Mouse (Mus musculus) stomach, embryonic 14.5 days (tissue): ENCODE data around the gene Slco3a1. TPM values are rescaled to one million over a fixed set of nuclear protein-coding genes. Genes with fewer than 3 reads are reported as not detected.

Experiments used
- ATAC-seq: fragments of 200-750 bp; cut with Nextera tagmentation; 2 replicates; pipeline ENCODE4 v1.8.0; 2017; ENCODE audit warnings: low read depth, moderate TSS enrichment; ENCODE audit not compliant: insufficient number of reproducible peaks, insufficient read depth, low FRiP score
- H3K27ac ChIP-seq: fragments of 300-500 bp; sonication (generic); 2 replicates; pipeline ENCODE4 v1.5.1; 2014; ENCODE audit warnings: mild to moderate bottlenecking, low read length, moderate library complexity, mixed read lengths
- H3K27me3 ChIP-seq: fragments of 300-500 bp; sonication (generic); 2 replicates; pipeline ENCODE4 v1.6.1; 2014; ENCODE audit warnings: low read length, control low read depth, mixed read lengths; ENCODE audit not compliant: control insufficient read depth, insufficient read depth
- H3K36me3 ChIP-seq: fragments of 300-500 bp; sonication (generic); 2 replicates; pipeline ENCODE4 v1.6.1; 2014; ENCODE audit warnings: mild to moderate bottlenecking, control low read depth, low read length, moderate library complexity, mixed read lengths; ENCODE audit not compliant: control insufficient read depth, insufficient read depth
- H3K4me1 ChIP-seq: fragments of 300-500 bp; sonication (generic); 2 replicates; pipeline ENCODE4 v1.6.1; 2014; ENCODE audit warnings: low read length, control low read depth, mixed read lengths; ENCODE audit not compliant: control insufficient read depth, insufficient read depth
- H3K4me2 ChIP-seq: fragments of 300-500 bp; sonication (generic); replicated peaks from 2 replicates; pipeline ENCODE4 v1.6.1; 2014; ENCODE audit warnings: low read depth, low read length, control low read depth
- H3K4me3 ChIP-seq: fragments of 300-500 bp; sonication (generic); 2 replicates; pipeline ENCODE4 v1.5.1; 2014; ENCODE audit warnings: low read depth, low read length, control low read depth
- H3K9ac ChIP-seq: fragments of 300-500 bp; sonication (generic); replicated peaks from 2 replicates; pipeline ENCODE4 v1.6.1; 2014; ENCODE audit warnings: low read depth, mild to moderate bottlenecking, control low read depth, low read length, moderate library complexity, mixed read lengths
- H3K9me3 ChIP-seq: fragments of 300-500 bp; sonication (generic); 2 replicates; pipeline ENCODE4 v1.6.1; 2016; ENCODE audit warnings: low read depth, low read length, control low read depth; ENCODE audit not compliant: control insufficient read depth
- WGBS: fragments of 180-500 bp; shearing (Covaris S2); extraction: QIAGEN DNeasy Blood & Tissue Kit; methylation state at CpG from one replicate; pipeline ENCODE4 v1.1.7; 2014; 5-methylcytosine and 5-hydroxymethylcytosine counted together
- polyA plus RNA-seq: library from polyadenylated mRNA; unstranded; fragments of >200 nt; fragmentation: Nextera tagmentation; extraction: Ambion mirVana; gene quantifications from 2 replicates; pipeline ENCODE4 v1.2.1, GENCODE M21; 2014

The Slco3a1 gene
- polyA plus RNA-seq, 1 experiment from 2014 or later = 9.1 TPM

DNA sequence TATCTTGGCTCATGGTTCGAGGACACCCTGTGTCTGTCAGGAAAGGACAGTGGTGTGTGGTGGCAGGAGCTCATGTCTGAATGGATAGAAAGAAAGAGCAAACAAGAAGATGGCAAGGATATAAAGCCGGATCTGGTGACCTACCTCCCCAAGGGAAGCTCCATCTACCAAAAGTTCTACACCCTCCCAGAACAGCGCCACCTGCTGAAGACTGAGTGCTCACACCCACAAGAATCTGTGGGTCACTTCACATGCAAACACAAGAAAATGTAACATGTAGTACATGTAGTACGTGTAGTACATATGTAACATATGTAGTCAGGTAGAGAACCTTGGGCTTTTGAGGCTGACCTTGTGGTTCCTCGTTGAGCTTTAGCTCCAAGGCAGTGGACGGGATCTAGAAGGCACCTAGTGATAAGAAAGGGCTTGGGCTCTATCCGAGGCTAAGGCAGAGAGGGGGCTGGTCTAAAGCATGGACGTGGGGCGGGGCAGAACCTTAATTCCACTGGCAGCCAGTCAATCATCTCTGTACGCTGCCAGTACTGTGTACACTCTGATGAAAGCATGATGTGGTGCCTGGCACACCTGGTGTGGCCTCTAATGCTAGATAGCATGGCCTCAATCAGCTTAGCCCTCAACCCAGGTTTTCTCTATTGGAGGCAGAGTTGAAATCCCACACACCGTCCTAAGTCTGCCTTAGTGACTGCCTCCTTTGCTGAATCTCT is 186.2 kb downstream of the Slco3a1 start:
- Histone ChIP-seq H3K4me2 (no peak overlapping the region), H3K9me3 (no peaks in the 10 kb centered on the region), H3K36me3 (no peaks in the 10 kb centered on the region), H3K9ac (no peak overlapping the region), H3K27ac (no peak overlapping the region), H3K4me3 (no peak overlapping the region), H3K27me3 (no peaks in the 10 kb centered on the region), H3K4me1 (no peaks in the 10 kb centered on the region)
- peak; percentile 46; the same call in 1 of the 2 replicates for ATAC-seq
- 79% methylated on average over 11 of the region's 11 CpGs for WGBS

DNA sequence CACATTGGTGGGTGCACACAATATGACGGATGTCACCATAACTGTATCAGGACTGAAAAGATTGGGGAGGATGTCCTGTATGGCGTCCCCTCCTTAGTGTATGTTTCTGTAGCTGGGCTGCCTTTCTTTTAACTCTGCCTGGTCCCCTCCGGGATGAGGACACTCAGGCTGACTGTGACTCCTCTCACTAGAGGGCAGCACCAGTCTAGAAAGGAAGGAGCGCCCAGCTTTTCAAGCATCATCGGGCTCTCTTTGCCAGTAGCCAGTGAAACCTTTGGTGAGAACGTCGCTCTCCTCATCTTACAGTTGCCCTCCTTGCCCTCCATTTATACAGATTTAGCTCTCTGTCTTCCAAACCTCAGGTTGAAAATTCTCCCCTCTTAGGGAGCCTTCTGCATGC is 187.2 kb downstream of the Slco3a1 start:
- ATAC-seq = no peak
- H3K9ac ChIP-seq = no peak overlapping the region
- H3K4me1 ChIP-seq = no peaks in the 10 kb centered on the region
- no peaks in the 10 kb centered on the region for H3K36me3 ChIP-seq
- no peak overlapping the region for H3K27ac ChIP-seq
- H3K27me3 ChIP-seq = no peaks in the 10 kb centered on the region
- no peak overlapping the region for H3K4me2 ChIP-seq
- H3K9me3 ChIP-seq = no peaks in the 10 kb centered on the region
- WGBS = 33% methylated on average over 7 of the region's 7 CpGs
- H3K4me3 ChIP-seq = no peak overlapping the region

DNA sequence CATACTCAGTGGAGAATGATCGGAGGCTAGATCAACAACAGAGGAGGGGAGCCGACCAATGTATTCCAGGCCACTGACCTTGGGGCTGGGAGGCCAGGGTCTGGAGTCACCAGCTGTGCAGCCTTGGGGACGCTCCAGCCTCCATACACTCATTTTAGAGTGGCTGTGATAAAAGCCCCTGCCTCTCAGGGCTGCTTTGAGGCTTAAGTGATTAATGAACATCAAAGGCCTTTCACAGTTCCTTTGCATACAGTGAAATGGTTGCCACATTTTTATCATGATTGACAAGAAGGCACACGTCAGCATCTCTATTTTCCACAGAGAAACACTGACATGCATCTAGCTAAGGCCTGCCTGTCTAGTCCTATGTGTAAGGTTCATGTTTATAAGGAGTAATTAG is 189.0 kb downstream of the Slco3a1 start:
- Histone ChIP-seq H3K4me2 (no peak overlapping the region), H3K27ac (no peak overlapping the region), H3K9me3 (no peaks in the 10 kb centered on the region), H3K27me3 (no peaks in the 10 kb centered on the region), H3K36me3 (no peaks in the 10 kb centered on the region), H3K4me1 (0 out of 2 replicates have a peak, but pooled peaks cover 3% of the 10 kb centered on the region), H3K4me3 (no peak overlapping the region), H3K9ac (no peak overlapping the region)
- WGBS = 25% methylated on average over 4 of the region's 4 CpGs
- ATAC-seq = no peak

DNA sequence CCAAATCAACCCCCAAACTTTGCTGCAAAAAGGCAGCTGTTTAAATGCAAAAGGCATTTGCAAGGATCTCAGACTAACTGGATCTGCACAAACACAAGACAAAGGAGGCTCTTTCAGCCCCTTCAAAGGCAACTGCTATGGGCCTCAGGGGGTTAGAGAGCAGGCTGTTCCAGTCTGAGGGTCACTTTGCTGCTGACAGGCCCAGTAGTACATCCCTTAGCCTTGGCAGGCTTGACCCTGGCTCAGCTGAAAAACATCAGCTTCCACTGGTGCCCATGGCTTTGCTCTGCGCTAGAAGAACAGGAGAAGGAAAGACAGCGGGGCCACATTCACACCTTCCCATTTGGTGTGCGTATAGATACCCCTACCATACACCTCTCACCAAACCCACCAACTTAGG is 189.6 kb downstream of the Slco3a1 start:
- no peaks in the 10 kb centered on the region for H3K36me3 ChIP-seq
- 87% methylated on average over 3 of the region's 3 CpGs for WGBS

DNA sequence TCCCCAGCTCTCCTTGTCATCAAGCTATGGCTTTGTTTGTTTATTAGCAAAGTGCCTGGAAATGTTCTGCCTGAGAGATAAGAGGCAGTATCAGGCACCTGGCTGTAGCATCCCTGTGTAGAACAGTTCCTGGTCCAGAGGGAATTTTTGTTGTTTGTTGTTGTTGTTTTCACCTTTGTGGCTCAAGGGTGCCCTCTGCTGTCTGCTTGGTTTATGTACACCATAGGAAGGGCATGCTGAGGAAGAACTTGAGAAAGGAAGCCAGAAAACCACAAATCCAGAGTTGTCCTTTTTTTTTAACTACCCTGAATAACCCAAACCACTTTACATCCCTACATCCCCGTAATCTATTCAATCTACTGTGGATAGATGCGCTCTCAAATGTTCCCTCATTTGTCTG is 191.1 kb downstream of the Slco3a1 start:
- no peak for ATAC-seq
- H3K4me3 ChIP-seq = no peak overlapping the region
- 0 out of 2 replicates have a peak, but pooled peaks cover 3% of the 10 kb centered on the region for H3K4me1 ChIP-seq
- 68% methylated on average over 2 of the region's 2 CpGs for WGBS
- H3K36me3 ChIP-seq = no peaks in the 10 kb centered on the region
- no peaks in the 10 kb centered on the region for H3K9me3 ChIP-seq
- H3K9ac ChIP-seq = no peak overlapping the region
- H3K27ac ChIP-seq = no peak overlapping the region
- no peak overlapping the region for H3K4me2 ChIP-seq
- no peaks in the 10 kb centered on the region for H3K27me3 ChIP-seq

More for the DNA sequence above, 189.6 kb downstream of the Slco3a1 start:
- no peak for ATAC-seq
- Histone ChIP-seq H3K9ac (no peak overlapping the region), H3K9me3 (no peaks in the 10 kb centered on the region), H3K4me2 (no peak overlapping the region), H3K4me3 (no peak overlapping the region), H3K27me3 (no peaks in the 10 kb centered on the region), H3K4me1 (0 out of 2 replicates have a peak, but pooled peaks cover 3% of the 10 kb centered on the region), H3K27ac (no peak overlapping the region)

DNA sequence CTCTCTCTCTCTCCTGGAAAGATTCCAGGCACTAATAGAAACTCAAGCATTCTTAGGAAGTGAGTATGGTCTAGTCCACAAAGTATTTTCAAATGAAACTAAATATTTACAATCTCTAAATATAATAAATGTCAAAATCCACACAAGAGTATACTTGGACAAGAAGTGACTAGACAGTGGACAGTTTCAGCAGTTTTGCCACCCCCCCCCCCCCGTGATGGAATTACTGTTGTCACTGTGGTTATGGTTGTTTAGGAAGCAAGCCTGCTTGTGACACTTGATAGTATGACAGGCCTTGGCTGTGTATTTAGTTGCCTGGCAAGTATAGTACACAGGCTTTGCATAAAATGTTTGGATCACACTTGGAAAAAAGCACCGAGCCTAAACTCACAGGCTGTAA is 192.9 kb downstream of the Slco3a1 start:
- H3K4me1 ChIP-seq = 0 out of 2 replicates have a peak, but pooled peaks cover 3% of the 10 kb centered on the region
- no peak overlapping the region for H3K9ac ChIP-seq
- WGBS = 71% methylated on average over 2 of the region's 2 CpGs
- H3K27me3 ChIP-seq = no peaks in the 10 kb centered on the region
- ATAC-seq = no peak; the same call in 1 of the 2 replicates
- no peak overlapping the region for H3K4me2 ChIP-seq
- H3K4me3 ChIP-seq = no peak overlapping the region
- H3K36me3 ChIP-seq = no peaks in the 10 kb centered on the region
- H3K27ac ChIP-seq = 0 out of 2 replicates have a peak overlapping the region, but pooled peaks have one; percentile 13
- no peaks in the 10 kb centered on the region for H3K9me3 ChIP-seq

DNA sequence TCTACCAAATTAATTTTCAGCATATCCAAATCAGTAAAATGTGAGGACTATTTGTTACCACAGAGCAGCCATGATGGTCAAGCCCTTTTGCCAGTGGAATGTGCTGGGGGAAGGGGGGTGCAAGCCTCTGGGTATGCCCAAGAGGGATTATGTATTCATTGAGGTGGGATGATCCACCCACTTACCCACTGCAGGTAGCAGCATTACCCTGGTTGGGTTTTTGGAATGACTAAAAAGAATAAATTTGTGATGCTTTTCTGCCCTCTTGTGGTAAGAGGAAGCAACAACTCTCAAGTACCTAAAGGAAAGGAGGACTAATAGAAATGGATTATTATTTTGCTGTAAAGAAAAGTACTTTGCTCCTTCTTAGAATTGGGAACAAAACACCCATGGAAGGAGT is 197.6 kb downstream of the Slco3a1 start:
- Histone ChIP-seq H3K4me3 (no peak overlapping the region), H3K36me3 (no peaks in the 10 kb centered on the region), H3K9ac (no peak overlapping the region), H3K4me2 (no peak overlapping the region), H3K4me1 (peaks cover 12% of the 10 kb centered on the region; the same call in 1 of the 2 replicates), H3K27ac (no peak overlapping the region), H3K9me3 (no peaks in the 10 kb centered on the region), H3K27me3 (no peaks in the 10 kb centered on the region)
- ATAC-seq = no peak

DNA sequence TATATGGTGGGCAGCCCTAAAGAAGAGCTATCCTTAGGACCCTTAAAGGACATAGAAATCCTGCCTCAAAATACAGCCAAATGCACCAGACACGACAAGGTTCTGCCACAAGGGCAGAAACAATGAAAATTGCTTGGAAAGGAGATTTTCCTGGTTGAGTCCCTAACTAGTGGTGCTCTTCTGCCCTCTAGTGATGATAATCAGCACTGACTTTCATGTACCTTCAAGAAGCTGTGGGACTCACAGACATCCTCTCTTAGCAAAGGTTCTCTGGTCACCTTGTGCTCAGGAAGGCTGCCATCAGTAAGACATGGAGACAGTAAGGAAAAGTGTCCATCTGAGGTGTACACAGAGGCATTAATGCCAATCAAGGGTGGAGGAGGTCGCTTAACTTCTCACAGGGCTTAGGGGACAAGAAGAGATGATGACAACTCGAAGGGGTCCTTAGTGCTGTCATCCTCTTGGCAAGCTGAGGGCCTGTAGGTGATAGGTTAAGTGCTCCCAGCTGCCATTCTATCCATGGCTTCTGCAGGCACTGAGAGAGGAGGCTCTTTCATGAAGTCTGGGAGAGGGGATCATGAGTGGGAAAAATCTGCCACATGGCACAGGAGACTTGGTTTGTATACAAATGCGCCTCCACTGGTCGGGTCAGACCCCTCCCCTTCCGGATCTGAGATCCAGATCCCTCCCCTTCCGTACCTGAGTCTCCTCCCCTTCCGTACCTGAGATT is 199.9 kb downstream of the Slco3a1 start:
- peak; percentile 29; the same call in 1 of the 2 replicates for ATAC-seq
- no peak overlapping the region for H3K27ac ChIP-seq
- no peaks in the 10 kb centered on the region for H3K36me3 ChIP-seq
- no peaks in the 10 kb centered on the region for H3K27me3 ChIP-seq
- H3K4me1 ChIP-seq = peaks cover 8% of the 10 kb centered on the region; the same call in 1 of the 2 replicates
- H3K9me3 ChIP-seq = no peaks in the 10 kb centered on the region
- no peak overlapping the region for H3K4me3 ChIP-seq
- 56% methylated on average over 8 of the region's 8 CpGs for WGBS
- no peak overlapping the region for H3K4me2 ChIP-seq
- H3K9ac ChIP-seq = no peak overlapping the region
